Mouse (Mus musculus) frontal cortex, adult 2 months (tissue): ENCODE data around the gene Ybey. TPM values are rescaled to one million over a fixed set of nuclear protein-coding genes. Genes with fewer than 3 reads are reported as not detected.

Source experiments
- DNase-seq, 2 experiments: peaks; one replicate each; pipeline ENCODE4 v3.0.0; 2022; ENCODE audit warnings: low spot score in 1 of 2; ENCODE audit errors: extremely low spot score in 1 of 2
- polyA plus RNA-seq: library from polyadenylated mRNA; depleted of rRNA; stranded (reverse); fragments of >200 nt; gene quantifications from 2 replicates; pipeline ENCODE4 v1.2.3, GENCODE M21; 2012; rRNA removed

Gene Ybey
- polyA plus RNA-seq, 1 experiment, result 3.6 TPM

GRCm38 (mm10) chr10:76445996-76446681 lies 22.8 kb downstream of the Ybey start:
- no peak for DNase-seq

GRCm38 (mm10) chr10:76442178-76443088 lies 26.5 kb downstream of the Ybey start, which contains the start of gene Pcnt:
TSS of gene Pcnt (minus strand) at chr10:76442786.
- peak; percentile 93 to 98 for DNase-seq

- DNase-seq, result no peak
Observed at GRCm38 (mm10) chr10:76440281-76440680, 28.6 kb downstream of the Ybey start, which contains the start of gene AC141477.1. TSS of gene AC141477.1 (minus strand) at chr10:76440444.

- no peak for DNase-seq
Observed at GRCm38 (mm10) chr10:76439107-76439890, 29.6 kb downstream of the Ybey start.

GRCm38 (mm10) chr10:76433925-76434324 lies 35.0 kb downstream of the Ybey start:
- DNase-seq, result no peak

GRCm38 (mm10) chr10:76425674-76426073 lies 43.2 kb downstream of the Ybey start:
- no peak for DNase-seq

- DNase-seq, result peak; percentile 34 to 50
Observed at GRCm38 (mm10) chr10:76416811-76417210, 52.1 kb downstream of the Ybey start.

Other genes starting within 250 kb of the Ybey start
- gene Prmt2, start 231.2 kb downstream of the Ybey start, polyA plus RNA-seq, result 91.5 and 98.4 TPM in 2 replicates
- 241 and 271 TPM in 2 replicates for gene S100b, start 215.3 kb downstream of the Ybey start, polyA plus RNA-seq
- gene Dip2a, start 123.8 kb downstream of the Ybey start, polyA plus RNA-seq, result 39.2 and 43.1 TPM in 2 replicates
- gene AC141477.1, start 28.7 kb downstream of the Ybey start, polyA plus RNA-seq, result not detected in 2 replicates
- 22.8 and 24.3 TPM in 2 replicates for gene Pcnt, start 26.3 kb downstream of the Ybey start, polyA plus RNA-seq
- gene 2610028H24Rik, start 20.0 kb downstream of the Ybey start, polyA plus RNA-seq, result not detected in 2 replicates
- gene Mcm3ap, start 187 bp downstream of the Ybey start, polyA plus RNA-seq, result 49.5 and 51.7 TPM in 2 replicates
- gene Lss, start 62.5 kb upstream of the Ybey start, polyA plus RNA-seq, result 27.3 and 29.2 TPM in 2 replicates
- gene Spatc1l, start 93.2 kb upstream of the Ybey start, polyA plus RNA-seq, result 0.44 and 0.46 TPM in 2 replicates
- 0.02 TPM in 1 of 2 replicates, not detected in the other for gene Ftcd, start 106.5 kb upstream of the Ybey start, polyA plus RNA-seq
- gene Col6a2, start 154.5 kb upstream of the Ybey start, polyA plus RNA-seq, result 18.1 and 22.4 TPM in 2 replicates